Mouse (Mus musculus): Measurements from ENCODE around the gene Gm42742. TPM values are rescaled to one million over a fixed set of nuclear protein-coding genes. Genes with fewer than 3 reads are reported as not detected.

Gene Gm42742
- polyA plus RNA-seq, 1 experiment from 2014 or later = 88.0 TPM

DNA sequence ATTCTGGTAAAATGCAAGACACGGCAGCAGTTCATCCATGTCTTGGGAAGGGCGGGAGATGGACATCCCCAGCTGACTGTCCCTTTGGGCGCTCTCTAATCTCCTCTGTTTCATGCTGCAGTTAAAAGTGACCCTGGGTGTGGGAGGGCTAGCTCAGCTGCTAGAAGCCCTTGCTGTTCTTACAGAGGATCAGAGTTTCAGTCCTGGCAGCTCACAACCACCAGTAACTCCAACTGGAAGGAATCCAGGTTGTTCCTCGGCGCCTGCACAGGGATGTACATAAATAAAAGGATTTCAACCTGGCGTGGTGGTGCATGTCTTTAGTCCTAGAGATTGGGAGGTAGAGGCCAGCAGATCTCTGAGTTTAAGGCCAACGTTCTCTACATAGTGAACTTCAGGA, 37.8 kb downstream of the Gm42742 start:
- ATAC-seq = no peak
- H3K9me3 ChIP-seq (replicated peaks) = no peaks in the 10 kb centered on the region
- WGBS = 80% methylated on average over 7 of the region's 7 CpGs

DNA sequence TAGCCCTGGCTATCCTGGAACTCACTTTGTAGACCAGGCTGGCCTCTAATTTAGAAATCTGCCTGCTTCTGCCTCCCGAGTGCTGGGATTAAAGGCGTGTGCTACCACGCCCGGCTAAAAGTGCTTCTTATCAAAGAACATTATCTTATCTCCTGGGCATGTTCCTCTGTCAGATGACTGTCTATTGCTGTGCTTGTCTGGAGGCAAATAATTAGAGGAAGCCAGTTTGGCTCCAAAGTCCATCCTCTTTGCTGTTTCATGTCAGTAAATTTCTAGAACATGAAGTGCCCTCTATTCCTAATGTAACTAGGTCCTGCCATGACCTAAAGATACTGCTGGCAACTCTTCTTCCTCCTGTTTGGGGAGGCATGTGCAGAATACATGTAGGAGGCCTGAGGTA, 38.8 kb downstream of the Gm42742 start:
- Histone ChIP-seq H3K4me1 (peaks cover 5% of the 10 kb centered on the region), H3K36me3 (ENCODE audit: poor library complexity, severe bottlenecking) (peaks cover 34% of the 10 kb centered on the region), H3K9me3 (replicated peaks) (no peaks in the 10 kb centered on the region), H3K27me3 (no peaks in the 10 kb centered on the region), H3K4me3 (no peak overlapping the region), H3K9ac (no peak overlapping the region), H3K4me2 (no peak overlapping the region), H3K27ac (no peak overlapping the region)
- 87% methylated on average over 4 of the region's 4 CpGs for WGBS
- ATAC-seq = no peak

More for the DNA sequence above, 37.8 kb downstream of the Gm42742 start:
- Histone ChIP-seq H3K4me2 (no peak overlapping the region), H3K4me3 (no peak overlapping the region), H3K27me3 (no peaks in the 10 kb centered on the region), H3K4me1 (no peaks in the 10 kb centered on the region), H3K36me3 (ENCODE audit: poor library complexity, severe bottlenecking) (peaks cover 31% of the 10 kb centered on the region), H3K9ac (no peak overlapping the region), H3K27ac (no peak overlapping the region)

DNA sequence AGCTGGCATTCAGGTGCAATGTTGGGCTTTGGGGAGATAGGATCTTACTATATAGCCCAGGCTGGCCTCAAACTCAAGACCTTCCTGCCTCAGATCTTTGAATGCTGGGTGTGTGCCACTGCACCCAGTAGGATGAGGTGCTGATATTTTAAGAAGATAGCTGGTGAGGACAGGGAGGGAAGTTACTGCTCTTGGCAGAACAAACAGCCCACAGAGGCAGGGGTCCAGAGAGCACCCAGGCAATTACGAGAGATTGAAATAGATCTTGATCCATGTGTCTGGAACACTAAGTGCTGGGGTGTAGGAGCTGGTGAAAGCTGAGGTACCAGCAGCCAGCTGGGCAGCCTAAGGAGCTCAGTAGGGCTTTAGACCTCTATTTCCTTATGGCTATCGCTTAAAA, 39.3 kb downstream of the Gm42742 start:
- Histone ChIP-seq H3K4me3 (no peak overlapping the region), H3K27ac (no peak overlapping the region), H3K4me2 (no peak overlapping the region), H3K9ac (no peak overlapping the region), H3K4me1 (peaks cover 7% of the 10 kb centered on the region), H3K27me3 (no peaks in the 10 kb centered on the region), H3K9me3 (replicated peaks) (no peaks in the 10 kb centered on the region), H3K36me3 (ENCODE audit: poor library complexity, severe bottlenecking) (peaks cover 34% of the 10 kb centered on the region)
- no peak for ATAC-seq
- 97% methylated on average over 2 of the region's 2 CpGs for WGBS

DNA sequence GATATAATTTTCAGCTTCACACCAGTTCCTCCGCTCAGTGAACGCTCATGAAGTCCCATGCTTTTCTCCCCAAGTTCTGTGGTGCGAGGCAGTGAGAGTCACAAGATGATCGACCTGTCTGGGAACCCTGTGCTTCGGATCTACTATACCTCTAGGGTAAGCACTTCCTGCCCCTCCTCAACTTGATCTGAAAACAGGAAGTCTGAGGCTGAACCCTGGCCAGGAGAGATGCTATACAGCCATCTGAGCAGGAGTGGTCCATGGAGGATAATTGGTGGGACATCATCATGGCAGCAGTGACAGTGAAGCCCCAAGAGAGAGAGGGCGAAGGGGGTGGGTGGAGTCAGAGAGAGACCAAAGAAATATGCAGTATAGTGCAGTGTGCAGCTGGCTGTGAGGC, 42.1 kb downstream of the Gm42742 start:
- H3K9me3 ChIP-seq (replicated peaks) = no peaks in the 10 kb centered on the region
- no peak overlapping the region for H3K27ac ChIP-seq
- ATAC-seq = no peak
- H3K4me1 ChIP-seq = peaks cover 12% of the 10 kb centered on the region
- WGBS = 98% methylated on average over 6 of the region's 6 CpGs
- H3K4me2 ChIP-seq = no peak overlapping the region
- peaks cover 34% of the 10 kb centered on the region for H3K36me3 ChIP-seq (ENCODE audit: poor library complexity, severe bottlenecking)
- H3K4me3 ChIP-seq = no peak overlapping the region
- no peaks in the 10 kb centered on the region for H3K27me3 ChIP-seq
- H3K9ac ChIP-seq = no peak overlapping the region

DNA sequence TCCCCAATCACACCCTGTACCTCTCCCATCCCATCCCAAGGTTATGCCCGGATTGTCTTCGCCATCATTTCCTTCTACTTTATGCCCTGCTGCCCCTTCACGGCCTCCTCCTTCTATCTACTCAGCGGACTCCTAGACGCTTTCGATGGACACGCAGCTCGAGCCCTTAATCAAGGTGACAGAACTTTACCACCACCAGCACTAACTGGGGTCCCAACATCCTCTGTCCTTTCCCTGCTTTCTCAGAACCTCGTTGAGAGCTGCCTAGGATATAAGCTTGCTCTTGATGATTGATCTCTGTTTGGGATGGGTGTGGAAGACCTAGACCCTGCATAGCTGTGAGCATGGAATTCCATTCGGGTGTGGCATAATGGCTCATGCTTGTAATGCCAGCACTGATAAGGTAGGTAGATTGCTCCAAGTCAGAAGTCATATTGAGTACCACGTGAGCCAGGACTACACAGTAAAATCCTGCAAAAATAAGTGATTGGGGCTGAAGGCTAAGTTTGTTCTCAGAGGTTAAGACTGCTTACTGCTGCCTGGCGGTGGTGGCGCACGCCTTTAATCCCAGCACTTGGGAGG, 43.9 kb downstream of the Gm42742 start:
- H3K27ac ChIP-seq = peak overlapping the region; percentile 97; the same call in 1 of the 2 replicates

DNA sequence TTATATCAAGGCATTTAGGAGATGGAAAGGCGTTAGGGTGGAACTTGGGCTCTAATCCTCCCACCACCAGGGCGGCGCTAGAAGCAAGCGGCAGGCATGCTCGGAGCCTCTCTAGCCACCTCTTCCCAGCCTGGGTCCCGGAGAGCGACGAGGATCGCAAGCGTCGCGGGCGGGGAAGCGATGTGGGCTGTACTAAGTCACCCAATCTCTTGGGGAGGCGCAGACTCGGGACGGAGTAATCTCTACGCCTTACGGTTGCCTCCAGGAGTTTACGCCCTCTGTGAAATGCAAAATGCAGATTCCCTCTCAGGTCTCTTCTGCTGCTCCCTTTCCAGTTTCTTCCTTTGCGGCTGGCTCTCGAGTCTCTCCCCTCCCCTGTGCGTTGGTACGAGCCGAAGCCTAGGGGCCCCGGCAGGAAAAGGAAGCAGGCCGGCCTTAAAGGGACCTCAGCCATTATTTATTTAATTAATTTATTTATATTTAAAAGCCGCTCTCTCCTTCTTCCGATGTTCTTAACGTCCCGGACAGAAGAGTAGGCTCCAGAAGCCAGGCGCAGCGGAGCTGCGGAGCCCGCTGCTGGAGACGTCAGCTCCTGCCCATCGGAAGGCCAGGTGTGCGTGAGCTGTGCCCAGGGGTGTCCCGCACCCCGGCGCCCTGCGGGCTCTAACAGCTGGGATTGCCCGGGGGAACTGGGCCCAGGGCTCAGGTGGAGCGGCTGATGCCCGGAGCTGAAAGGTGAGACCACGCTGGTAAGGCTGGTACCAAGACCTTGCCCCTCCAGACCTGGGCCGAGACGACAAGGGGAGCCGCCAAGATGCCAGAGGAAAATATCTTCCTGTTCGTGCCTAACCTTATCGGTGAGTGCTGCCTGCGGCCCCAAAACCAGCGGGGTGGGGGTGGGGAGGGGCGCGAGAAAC, 44.7 kb downstream of the Gm42742 start, which contains the start of gene Cdiptos:
TSS of gene Cdiptos (minus strand) at position 149 of the 917 bp plus-strand sequence.
- ATAC-seq = peak; percentile 97
- no peaks in the 10 kb centered on the region for H3K27me3 ChIP-seq
- H3K9me3 ChIP-seq (replicated peaks) = no peaks in the 10 kb centered on the region
- H3K27ac ChIP-seq = peak within 1 kb of the TSS; percentile 97
- peaks cover 32% of the 10 kb centered on the region for H3K36me3 ChIP-seq (ENCODE audit: poor library complexity, severe bottlenecking)
- WGBS = under 1% methylated on average over 55 of the region's 55 CpGs
- peak within 1 kb of the TSS; percentile 99 for H3K9ac ChIP-seq
- peaks cover 12% of the 10 kb centered on the region for H3K4me1 ChIP-seq
- H3K4me3 ChIP-seq = peak within 1 kb of the TSS; percentile 99
- H3K4me2 ChIP-seq = peak within 1 kb of the TSS; percentile 72

More for the DNA sequence above, 43.9 kb downstream of the Gm42742 start:
- Histone ChIP-seq H3K9me3 (replicated peaks) (no peaks in the 10 kb centered on the region), H3K4me3 (peak overlapping the region; percentile 99), H3K4me1 (peaks cover 12% of the 10 kb centered on the region), H3K4me2 (peak overlapping the region; percentile 72), H3K27me3 (no peaks in the 10 kb centered on the region), H3K36me3 (ENCODE audit: poor library complexity, severe bottlenecking) (peaks cover 34% of the 10 kb centered on the region), H3K9ac (peak overlapping the region; percentile 99)
- 29% methylated on average over 14 of the region's 14 CpGs for WGBS
- ATAC-seq = no peak

DNA sequence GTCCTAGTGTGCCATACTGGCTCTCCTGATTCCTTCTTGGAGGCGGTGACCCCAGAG, 45.2 kb downstream of the Gm42742 start, which contains the start of gene Cdipt:
TSS of gene Cdipt (plus strand) at position 22 of the 57 bp plus-strand sequence.
- H3K4me3 ChIP-seq = peak within 1 kb of the TSS; percentile 99
- no peaks in the 10 kb centered on the region for H3K9me3 ChIP-seq (replicated peaks)
- no peaks in the 10 kb centered on the region for H3K27me3 ChIP-seq
- peak within 1 kb of the TSS; percentile 72 for H3K4me2 ChIP-seq
- peak within 1 kb of the TSS; percentile 99 for H3K9ac ChIP-seq
- H3K4me1 ChIP-seq = peaks cover 12% of the 10 kb centered on the region
- 6% methylated on average over 1 of the region's 1 CpGs for WGBS
- peaks cover 29% of the 10 kb centered on the region for H3K36me3 ChIP-seq (ENCODE audit: poor library complexity, severe bottlenecking)
- H3K27ac ChIP-seq = peak within 1 kb of the TSS; percentile 97
- ATAC-seq = no peak

DNA sequence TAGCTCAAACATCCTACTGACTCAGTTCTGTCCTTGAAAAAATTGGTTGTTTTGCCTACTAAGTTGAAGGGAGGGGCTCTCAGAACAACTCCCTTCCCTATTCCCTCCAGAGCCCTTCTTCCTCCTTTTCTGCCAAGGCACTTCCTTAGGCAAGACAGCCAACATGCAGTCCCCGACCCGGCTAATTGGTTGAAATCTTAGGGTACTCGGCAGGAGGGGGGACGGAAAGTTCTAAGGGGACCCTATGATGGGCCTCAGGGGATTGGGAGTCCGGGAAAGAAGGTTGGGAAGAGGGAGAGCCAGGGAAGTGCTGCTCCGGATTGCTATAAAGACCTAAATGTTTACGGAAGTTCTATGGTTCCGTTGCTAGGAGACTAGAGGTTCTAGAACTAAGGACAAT, 45.4 kb downstream of the Gm42742 start:
- Histone ChIP-seq H3K9ac (peak overlapping the region; percentile 99; the same call in 1 of the 2 replicates), H3K27ac (no peak overlapping the region; the same call in 1 of the 2 replicates), H3K27me3 (no peaks in the 10 kb centered on the region), H3K36me3 (ENCODE audit: poor library complexity, severe bottlenecking) (peaks cover 29% of the 10 kb centered on the region), H3K9me3 (replicated peaks) (no peaks in the 10 kb centered on the region), H3K4me1 (peaks cover 12% of the 10 kb centered on the region), H3K4me2 (peak overlapping the region; percentile 72), H3K4me3 (peak overlapping the region; percentile 99)
- no peak; the same call in 1 of the 2 replicates for ATAC-seq
- WGBS = 14% methylated on average over 8 of the region's 8 CpGs

DNA sequence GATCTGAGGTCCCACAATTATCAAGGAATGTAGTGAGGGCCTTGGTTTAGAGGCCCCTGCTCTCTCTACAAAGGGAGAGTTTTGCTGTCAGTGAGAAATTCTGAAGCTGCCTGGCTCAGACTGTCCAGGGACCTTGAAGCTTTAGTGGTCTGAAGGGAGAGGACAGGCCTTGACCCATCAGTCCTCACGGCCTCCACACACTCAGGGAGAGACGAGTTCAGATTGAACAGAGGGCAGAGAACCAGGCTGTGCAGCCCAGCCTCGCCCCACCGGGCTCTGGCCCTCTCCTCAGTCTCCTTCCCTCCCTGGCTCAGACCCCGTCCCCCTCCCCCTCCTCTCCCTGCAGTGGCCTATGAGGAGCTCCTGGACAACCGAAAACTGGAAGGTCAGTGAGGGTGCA, 53.5 kb downstream of the Gm42742 start:
- no peak for ATAC-seq
- no peak overlapping the region for H3K27ac ChIP-seq
- no peaks in the 10 kb centered on the region for H3K4me1 ChIP-seq
- H3K4me3 ChIP-seq = no peak overlapping the region
- WGBS = 71% methylated on average over 6 of the region's 6 CpGs
- H3K36me3 ChIP-seq (ENCODE audit: poor library complexity, severe bottlenecking) = peaks cover 47% of the 10 kb centered on the region
- H3K4me2 ChIP-seq = no peak overlapping the region
- H3K27me3 ChIP-seq = peaks cover 17% of the 10 kb centered on the region
- H3K9ac ChIP-seq = no peak overlapping the region
- H3K9me3 ChIP-seq (replicated peaks) = no peaks in the 10 kb centered on the region

DNA sequence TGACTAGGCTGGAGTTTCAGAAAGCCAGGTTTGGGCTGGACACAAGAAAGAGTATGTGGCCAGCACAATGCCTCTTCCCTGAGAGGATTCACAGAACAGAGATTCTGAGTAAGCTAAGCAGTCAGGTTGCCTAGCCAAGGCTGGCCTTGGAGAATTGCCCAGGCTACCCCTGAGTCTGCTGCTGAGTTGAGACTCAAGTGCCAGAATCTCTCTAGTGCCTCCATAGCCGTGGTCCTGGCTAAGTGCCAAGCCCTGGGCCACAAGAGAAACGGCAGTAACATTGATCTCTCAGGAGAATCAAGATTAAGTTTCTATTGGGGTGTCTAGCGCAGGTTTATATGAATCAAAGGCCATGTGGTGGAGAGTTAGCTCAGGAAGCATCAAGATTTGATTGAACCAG, 55.3 kb downstream of the Gm42742 start:
- H3K4me2 ChIP-seq = no peak overlapping the region
- WGBS = 50% methylated on average over 3 of the region's 3 CpGs
- H3K27ac ChIP-seq = no peak overlapping the region
- H3K27me3 ChIP-seq = peaks cover 25% of the 10 kb centered on the region
- H3K4me3 ChIP-seq = no peak overlapping the region
- no peaks in the 10 kb centered on the region for H3K9me3 ChIP-seq (replicated peaks)
- H3K9ac ChIP-seq = no peak overlapping the region
- H3K4me1 ChIP-seq = no peaks in the 10 kb centered on the region
- ATAC-seq = no peak
- peaks cover 61% of the 10 kb centered on the region for H3K36me3 ChIP-seq (ENCODE audit: poor library complexity, severe bottlenecking)
